Comparison of ENCODE assay signal across 10 mouse cellular contexts in genomic region chr3:66078026-66078721, GRCm38 (mm10).
DNase-seq lines count a peak whose midpoint lies in the region; ATAC-seq and TF ChIP-seq lines count a peak whose summit lies in the region.
"Had no signal": no experiment of that assay in that cellular context is flagged by ENCODE, and none has a peak within 500 bp of the region (broad histone marks: within the 10 kb centered on the region; RNA-seq: fewer than 3 reads in every experiment).

No protein-coding gene starts in this region.

- H3K9me3 ChIP-seq in E14TG2a.4 (ENCODE audit: low read length), result no peaks in the 10 kb centered on the region
- H3K9me3 ChIP-seq in forebrain, postnatal 0 days (ENCODE audit: low read length), result no peaks in the 10 kb centered on the region
- H3K9me3 ChIP-seq: hindbrain, embryonic 12.5 days; megakaryocyte, embryonic 14.5 days had no signal

- no peak overlapping the region for H3K27ac ChIP-seq in kidney, adult 2 months (ENCODE audit: insufficient read depth, low read depth, low read length)
- no peak overlapping the region for H3K27ac ChIP-seq in forebrain, postnatal 0 days (ENCODE audit: low read depth, low read length)
- H3K27ac ChIP-seq: hindbrain, embryonic 12.5 days had no signal

- peak; percentile 4 for DNase-seq in kidney, adult 2 months
- no peak for DNase-seq in kidney, adult 11 months
- DNase-seq in 3T3-L1 (ENCODE audit: low read depth, low spot score), result peak; percentile 7
- peak; percentile 36 for DNase-seq in gastrocnemius, postnatal 14 days
- no peak for DNase-seq in forebrain, postnatal 0 days
- DNase-seq in liver, result no peak
- DNase-seq in retina, embryonic 14.5 days (ENCODE audit: low spot score), result no peak

- intact Hi-C loops in gastrocnemius, postnatal 14 days (cut with DNase I; ENCODE audit: low total_unique reads), result no loop called here

- no peak for TF ChIP-seq CTCF in kidney, adult 2 months (conservative IDR thresholded peaks at IDR 0.05; ENCODE audit: insufficient read depth, insufficient read length, low read depth, low read length)
- no peak for TF ChIP-seq CTCF in E14TG2a.4 (conservative IDR thresholded peaks at IDR 0.05; ENCODE audit: low read length)
- TF ChIP-seq CTCF in forebrain, postnatal 0 days (IDR thresholded peaks at IDR 0.05; ENCODE audit: low read depth), result no peak

- TF ChIP-seq POLR2A in kidney, adult 2 months (IDR thresholded peaks at IDR 0.05; ENCODE audit: low read depth, low read length), result no peak

- no peaks in the 10 kb centered on the region for H3K4me1 ChIP-seq in kidney, adult 2 months (ENCODE audit: control insufficient read depth, insufficient read depth, low read length)
- H3K4me1 ChIP-seq in E14TG2a.4 (replicated peaks; ENCODE audit: low read depth, low read length), result peaks cover 8% of the 10 kb centered on the region
- H3K4me1 ChIP-seq in forebrain, postnatal 0 days (ENCODE audit: insufficient read depth), result no peaks in the 10 kb centered on the region
- H3K4me1 ChIP-seq: hindbrain, embryonic 12.5 days; megakaryocyte, embryonic 14.5 days had no signal

- no peak overlapping the region for H3K4me2 ChIP-seq in forebrain, postnatal 0 days (ENCODE audit: low read depth)
- H3K4me2 ChIP-seq: hindbrain, embryonic 12.5 days had no signal

- H3K36me3 ChIP-seq in kidney, adult 2 months (ENCODE audit: control insufficient read depth, insufficient read depth, low read length), result no peaks in the 10 kb centered on the region
- H3K36me3 ChIP-seq in E14TG2a.4 (ENCODE audit: insufficient read depth, low read length), result no peaks in the 10 kb centered on the region
- no peaks in the 10 kb centered on the region for H3K36me3 ChIP-seq in forebrain, postnatal 0 days (ENCODE audit: insufficient read depth)
- H3K36me3 ChIP-seq: hindbrain, embryonic 12.5 days had no signal

- ATAC-seq in forebrain, postnatal 0 days, result no peak

- no peak overlapping the region for H3K4me3 ChIP-seq in kidney, adult 2 months (ENCODE audit: insufficient read depth, low read depth, low read length)
- H3K4me3 ChIP-seq in E14TG2a.4 (replicated peaks; ENCODE audit: low read length), result peak overlapping the region; percentile 54
- no peak overlapping the region for H3K4me3 ChIP-seq in forebrain, postnatal 0 days (ENCODE audit: low read depth, low read length)
- H3K4me3 ChIP-seq: hindbrain, embryonic 12.5 days; megakaryocyte, embryonic 14.5 days had no signal

- 80% methylated on average over 23 of the region's 23 CpGs for WGBS in kidney, adult 2 months
- WGBS in forebrain, postnatal 0 days, result 92% methylated on average over 23 of the region's 23 CpGs

- no peak overlapping the region for H3K9ac ChIP-seq in forebrain, postnatal 0 days
- H3K9ac ChIP-seq: hindbrain, embryonic 12.5 days had no signal

- no peaks in the 10 kb centered on the region for H3K27me3 ChIP-seq in kidney, adult 2 months (replicated peaks; ENCODE audit: control insufficient read depth, insufficient read depth, low read length)
- no peaks in the 10 kb centered on the region for H3K27me3 ChIP-seq in E14TG2a.4 (ENCODE audit: insufficient read depth, low read length)
- no peaks in the 10 kb centered on the region for H3K27me3 ChIP-seq in forebrain, postnatal 0 days (ENCODE audit: insufficient read depth, low read length)
- H3K27me3 ChIP-seq: hindbrain, embryonic 12.5 days; megakaryocyte, embryonic 14.5 days had no signal

Comparison
In these comparisons a context has a peak if more than half of its experiments do, and no peak if none do; other contexts are left out.
1. DNase-seq: peak in kidney, adult 2 months (single experiment), 3T3-L1 (single experiment) and gastrocnemius, postnatal 14 days (single experiment); none in kidney, adult 11 months (single experiment), forebrain, postnatal 0 days (single experiment), liver (single experiment) and retina, embryonic 14.5 days (single experiment).